Mouse (Mus musculus) heart, adult 2 months (tissue): ENCODE measurements around the gene Myadm.

Experiments
- EP300 ChIP-seq: fragments of 200-500 bp; IDR thresholded peaks from 2 replicates; pipeline ENCODE4 v1.6.1; 2011; ENCODE audit warnings: low read depth, low read length, control low read depth; ENCODE audit not compliant: insufficient read depth
- POLR2A ChIP-seq: fragments of 200-500 bp; IDR thresholded peaks from 2 replicates; pipeline ENCODE4 v1.6.1; 2011; ENCODE audit warnings: mild to moderate bottlenecking, low read depth, low read length, control low read depth; ENCODE audit not compliant: insufficient read depth

DNA sequence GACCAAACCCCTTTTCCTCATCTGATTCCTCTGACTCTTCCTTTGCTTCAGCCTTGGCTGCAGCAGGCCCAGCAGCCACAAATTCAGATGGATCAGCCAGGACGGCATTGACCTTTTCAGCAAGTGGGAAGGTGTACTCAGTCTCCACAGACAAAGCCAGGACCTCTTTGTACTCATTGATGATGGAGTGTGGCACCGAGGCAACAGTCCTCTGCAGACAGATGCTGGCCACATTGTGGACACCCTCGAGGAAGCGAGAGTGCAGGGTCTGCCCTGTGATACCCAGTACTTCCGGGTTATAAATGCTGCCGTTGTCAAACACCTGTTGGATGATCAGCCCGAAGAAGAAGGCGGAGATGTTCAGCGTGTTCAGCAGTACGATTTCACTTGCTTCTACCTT, 4.3 kb upstream of the Myadm start:
- TF ChIP-seq EP300 (no peak), POLR2A (no peak)
